Mouse (Mus musculus) ES-E14 (cell line): ENCODE data around the gene Catsper1. TPM values are rescaled to one million over a fixed set of nuclear protein-coding genes. Genes with fewer than 3 reads are reported as not detected.

Experiments used
- DNase-seq: peaks from one replicate; pipeline ENCODE4 v3.0.0-alpha.2; 2013; ENCODE audit warnings: low read depth, low spot score
- H3K27ac ChIP-seq: 2 replicates; pipeline ENCODE4 v1.5.1; 2012; ENCODE audit warnings: low read depth, mild to moderate bottlenecking, low read length, moderate library complexity, mixed read lengths; ENCODE audit not compliant: poor library complexity, insufficient read depth, severe bottlenecking
- H3K36me3 ChIP-seq: 2 replicates; pipeline ENCODE4 v1.6.1; 2012; ENCODE audit warnings: mild to moderate bottlenecking, low read length, moderate library complexity, mixed read lengths; ENCODE audit not compliant: control insufficient read depth, poor library complexity, insufficient read depth, severe bottlenecking
- H3K4me1 ChIP-seq, 2 experiments: fragments of 150-350 bp in 1 of 2; sonication (generic) in 1 of 2; 2 replicates each; pipeline ENCODE4 v1.6.1; 2012; ENCODE audit warnings: low read length in 2 of 2, mild to moderate bottlenecking in 1 of 2, mixed read lengths in 1 of 2; ENCODE audit not compliant: control insufficient read depth in 2 of 2, insufficient read depth in 2 of 2, poor library complexity in 1 of 2
- H3K4me3 ChIP-seq, 2 experiments: fragments of 150-350 bp in 1 of 2; sonication (generic) in 1 of 2; 2 replicates each; pipeline ENCODE4 v1.5.1; 2012; ENCODE audit warnings: low read length in 2 of 2, low read depth in 1 of 2, mild to moderate bottlenecking in 1 of 2, mixed read lengths in 1 of 2; ENCODE audit not compliant: insufficient read depth in 1 of 2, poor library complexity in 1 of 2, severe bottlenecking in 1 of 2
- H3K9ac ChIP-seq: 2 replicates; pipeline ENCODE4 v1.6.1; 2012; ENCODE audit warnings: low read depth, mild to moderate bottlenecking, low read length, mixed read lengths; ENCODE audit not compliant: poor library complexity, insufficient read depth, severe bottlenecking
- H3K9me3 ChIP-seq: fragments of 150-350 bp; sonication (generic); 2 replicates; pipeline ENCODE4 v1.6.1; 2012; ENCODE audit warnings: low read depth, mild to moderate bottlenecking, low read length; ENCODE audit not compliant: control insufficient read depth, insufficient read depth
- CHD2 ChIP-seq: IDR thresholded peaks from 2 replicates; pipeline ENCODE4 v1.6.1; 2014; ENCODE audit warnings: mild to moderate bottlenecking, low read depth, low read length, inconsistent platforms
- HCFC1 ChIP-seq: IDR thresholded peaks from 2 replicates; pipeline ENCODE4 v1.6.1; 2012; ENCODE audit warnings: low read length, inconsistent platforms, borderline replicate concordance; ENCODE audit not compliant: insufficient read depth
- MAFK ChIP-seq: IDR thresholded peaks from 2 replicates; pipeline ENCODE4 v1.6.1; 2014; ENCODE audit warnings: mild to moderate bottlenecking, low read depth, low read length, inconsistent platforms; ENCODE audit not compliant: insufficient read depth
- ZC3H11A ChIP-seq: IDR thresholded peaks from 2 replicates; pipeline ENCODE4 v1.6.1; 2012; ENCODE audit warnings: low read depth, mild to moderate bottlenecking, inconsistent platforms, low read length, borderline replicate concordance
- ZNF384 ChIP-seq: IDR thresholded peaks from 2 replicates; pipeline ENCODE4 v1.6.1; 2012; ENCODE audit warnings: low read depth, low read length, inconsistent platforms
- in situ Hi-C, 2 experiments: fragments of 600-800 bp; cut with MboI; formaldehyde crosslinking; loops; one replicate each; pipeline ENCODE4 v1.15.1; 2025; ENCODE audit warnings: low sequenced_read_pairs in 2 of 2, inconsistent platforms in 1 of 2; ENCODE audit not compliant: unreplicated experiment in 2 of 2
- total RNA-seq: library from RNA; depleted of rRNA; stranded (reverse); fragments of 300-350 nt; gene quantifications from 2 replicates; pipeline ENCODE4 v1.2.3, GENCODE M21; 2012

Catsper1 gene
- total RNA-seq, 1 experiment: not detected

- DNase-seq: peak; percentile 93
- in situ Hi-C loops: no loop called here
- peaks cover 35% of the 10 kb centered on the region for H3K36me3 ChIP-seq
- peak within 1 kb of the TSS; percentile 99 for H3K27ac ChIP-seq
- TF ChIP-seq HCFC1 (peak; percentile 83), ZNF384 (no peak), CHD2 (peak; percentile 47; the same call in 1 of the 2 replicates)
- H3K9ac ChIP-seq: peak within 1 kb of the TSS; percentile 100
- peak within 1 kb of the TSS; percentile 92 to 100 for H3K4me3 ChIP-seq
- no peaks in the 10 kb centered on the region for H3K9me3 ChIP-seq
- H3K4me1 ChIP-seq: peaks cover 0 to 25% of the 10 kb centered on the region in 2 experiments; a peak in 3 of 4 replicates
Observed at GRCm38 (mm10) chr19:5366175-5367052, 30.9 kb downstream of the Catsper1 start, which contains the start of gene Eif1ad. Gene Eif1ad (plus strand): TSS chr19:5366741.

- peaks cover 37% of the 10 kb centered on the region for H3K36me3 ChIP-seq
- in situ Hi-C loops: no loop called here
- TF ChIP-seq CHD2 (no peak), MAFK (no peak), ZNF384 (no peak), ZC3H11A (no peak), HCFC1 (no peak)
Observed at GRCm38 (mm10) chr19:5367053-5367359, 31.5 kb downstream of the Catsper1 start, which contains the start of gene Banf1. Gene Banf1 (minus strand): TSS chr19:5367168.

DNA sequence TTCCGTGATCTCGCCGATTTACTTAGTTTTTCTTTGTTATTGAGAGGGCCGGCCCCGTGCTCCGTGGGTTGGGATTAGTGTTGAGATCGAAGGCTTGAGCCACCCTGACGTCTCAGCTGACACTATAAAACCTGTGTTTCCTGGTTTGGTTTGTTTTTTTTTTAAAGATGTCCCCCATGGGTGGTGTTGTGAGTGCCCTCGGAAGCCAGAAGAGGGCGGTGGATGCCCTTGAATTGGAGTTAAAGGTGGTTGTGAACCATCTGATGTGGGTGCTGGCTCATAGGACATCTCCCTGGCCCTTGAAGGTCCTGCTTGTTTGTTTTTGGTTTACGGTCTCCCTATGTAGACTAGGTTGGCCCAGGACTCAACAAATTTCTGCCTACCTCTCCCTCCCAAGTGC, 31.9 kb downstream of the Catsper1 start:
- TF ChIP-seq ZNF384 (peak; percentile 87), MAFK (no peak), ZC3H11A (no peak)
- Histone ChIP-seq H3K27ac (peak overlapping the region; percentile 99), H3K4me1 (peaks cover 0 to 20% of the 10 kb centered on the region in 2 experiments; a peak in 3 of 4 replicates), H3K9ac (peak overlapping the region; percentile 100), H3K36me3 (peaks cover 37% of the 10 kb centered on the region), H3K9me3 (no peaks in the 10 kb centered on the region), H3K4me3 (peak overlapping the region; percentile 92 to 100)
- no peak for DNase-seq
- in situ Hi-C loops: no loop called here

More at GRCm38 (mm10) chr19:5367053-5367359, 31.5 kb downstream of the Catsper1 start, which contains the start of gene Banf1:
- Histone ChIP-seq H3K4me3 (peak within 1 kb of the TSS; percentile 92 to 100), H3K9me3 (no peaks in the 10 kb centered on the region), H3K9ac (peak within 1 kb of the TSS; percentile 100), H3K27ac (peak within 1 kb of the TSS; percentile 99), H3K4me1 (peaks cover 0 to 22% of the 10 kb centered on the region in 2 experiments; a peak in 3 of 4 replicates)
- no peak for DNase-seq

DNA sequence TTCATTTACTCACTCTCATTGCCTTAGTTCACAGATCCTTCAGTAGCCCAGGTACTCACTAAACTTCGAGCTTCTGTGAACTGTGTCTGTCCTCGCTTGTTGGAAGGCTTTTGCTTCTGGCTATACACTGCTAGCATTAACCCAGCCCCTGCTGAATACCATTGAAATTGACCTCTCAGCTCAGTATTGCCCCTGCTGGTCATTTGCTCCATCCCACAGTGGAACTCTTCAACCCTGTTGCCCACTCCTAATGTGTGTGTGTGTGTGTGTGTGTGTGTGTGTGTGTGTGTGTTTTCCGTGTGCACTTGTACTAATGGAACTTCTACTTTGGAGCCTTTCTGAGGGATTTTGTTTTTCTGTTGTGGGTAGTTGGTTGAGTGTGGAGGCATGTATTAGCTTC, 35.4 kb downstream of the Catsper1 start:
- H3K4me3 ChIP-seq: no peak overlapping the region
- peaks cover 29% of the 10 kb centered on the region for H3K36me3 ChIP-seq
- in situ Hi-C loops: no loop called here
- H3K9me3 ChIP-seq: no peaks in the 10 kb centered on the region
- H3K9ac ChIP-seq: no peak overlapping the region
- no peak overlapping the region for H3K27ac ChIP-seq
- H3K4me1 ChIP-seq: peaks cover 0 to 10% of the 10 kb centered on the region in 2 experiments; a peak in 3 of 4 replicates
- no peak for DNase-seq
- TF ChIP-seq MAFK: no peak
- TF ChIP-seq CHD2: no peak
- no peak for TF ChIP-seq HCFC1
- no peak for TF ChIP-seq ZNF384
- TF ChIP-seq ZC3H11A: no peak
